ENCODE assay signal across 8 mouse cellular contexts in genomic region chr13:9276322-9276855, GRCm38 (mm10). TPM values are rescaled to one million over a fixed set of nuclear protein-coding genes. Genes with fewer than 3 reads are reported as not detected.
DNase-seq lines count a peak whose midpoint lies in the region; ATAC-seq lines count a peak whose summit lies in the region.

Gene Dip2c (plus strand): TSS chr13:9276528.

- ATAC-seq in common myeloid progenitor, adult 5-6 weeks (replicated peaks; ENCODE audit: low read depth, poor library complexity, severe bottlenecking): peak; percentile 96
- ATAC-seq in inflammation-experienced regulatory T-cells, adult 6 months: peak; percentile 82

- H3K9me3 ChIP-seq in megakaryocyte, embryonic 14.5 days: no peaks in the 10 kb centered on the region

- H3K4me3 ChIP-seq in megakaryocyte, embryonic 14.5 days (replicated peaks): peak within 1 kb of the TSS; percentile 97

- H3K4me1 ChIP-seq in megakaryocyte, embryonic 14.5 days: peaks cover 17% of the 10 kb centered on the region

- intact Hi-C loops in gastrocnemius, postnatal 14 days (cut with DNase I; ENCODE audit: low total_unique reads): loop anchor here (10.0 kb wide), 1 partner anchor 188 kb away; no protein-coding TSS in a partner anchor

- no peaks in the 10 kb centered on the region for H3K36me3 ChIP-seq in megakaryocyte, embryonic 14.5 days (replicated peaks; ENCODE audit: low read length)

- peak; percentile 81 for DNase-seq in adipocyte (ENCODE audit: low spot score)
- peak; percentile 90 for DNase-seq in gastrocnemius, postnatal 14 days
- DNase-seq in left cerebral cortex, adult 9 months (ENCODE audit: low spot score in 2 of 2): peak; percentile 54 to 79
- DNase-seq in right cerebral cortex, postnatal 14 days: peak; percentile 88
- DNase-seq in urinary bladder, postnatal 25 days (ENCODE audit: low spot score): peak; percentile 90

- peaks cover 34% of the 10 kb centered on the region for H3K27me3 ChIP-seq in megakaryocyte, embryonic 14.5 days (replicated peaks)

RNA-seq across cellular contexts. Expression of gene Dip2c, which starts in this region (rescaled TPM):
- 3.2 and 4.9 TPM in 2 replicates for total RNA-seq in common myeloid progenitor, adult 5-6 weeks (2017)
- 10 to 100 TPM; 12.4 to 13.5 TPM for total RNA-seq in gastrocnemius, postnatal 14 days (2021)
- polyA plus RNA-seq in inflammation-experienced regulatory T-cells, adult 6 months (2017; shearing (Covaris generic)): under 1 TPM in 2 of 3 experiments, not detected in 1; 0.64 to 0.79 TPM
- polyA plus RNA-seq in megakaryocyte, embryonic 14.5 days (2012; ENCODE audit: insufficient read depth, low replicate concordance): 0.15 TPM in 1 of 2 replicates, not detected in the other

Comparison
In these comparisons a context has a peak if more than half of its experiments do, and no peak if none do; other contexts are left out.
1. Peak in every context shown above with its lines: DNase-seq, ATAC-seq and H3K4me3 ChIP-seq.
2. Peak in ATAC-seq in inflammation-experienced regulatory T-cells, adult 6 months; RNA of the gene not detected or under 1 TPM.